Mouse (Mus musculus) thymus, adult 2 months (tissue): ENCODE results near the gene Ptprd.

Source experiments
- CTCF ChIP-seq: fragments of 200-500 bp; IDR thresholded peaks from 2 replicates; pipeline ENCODE4 v1.5.1; 2012; ENCODE audit warnings: mild to moderate bottlenecking, control low read depth, low read length, moderate library complexity, borderline replicate concordance; ENCODE audit not compliant: control insufficient read depth, poor library complexity, insufficient read depth; ENCODE audit errors: extremely low read depth
- POLR2A ChIP-seq: fragments of 200-500 bp; IDR thresholded peaks from 2 replicates; pipeline ENCODE4 v1.6.1; 2012; ENCODE audit warnings: mild to moderate bottlenecking, low read length, control low read depth, moderate library complexity; ENCODE audit not compliant: control insufficient read depth, poor library complexity, insufficient read depth; ENCODE audit errors: extremely low read depth

- TF ChIP-seq CTCF (no peak), POLR2A (no peak)
These were observed 434.5 kb downstream of the Ptprd start for GRCm38 (mm10) chr4:77777237-77777636.
